Mouse (Mus musculus) small intestine, adult 2 months (tissue): ENCODE results near the gene Slc18b1. TPM values are rescaled to one million over a fixed set of nuclear protein-coding genes. Genes with fewer than 3 reads are reported as not detected.

Experiments used
- H3K27ac ChIP-seq: fragments of 200-500 bp; 2 replicates; pipeline ENCODE4 v1.5.1; 2012; ENCODE audit warnings: low read depth, low read length, control low read depth, inconsistent platforms; ENCODE audit not compliant: insufficient read depth
- H3K27me3 ChIP-seq: fragments of 200-500 bp; 2 replicates; pipeline ENCODE4 v1.6.1; 2012; ENCODE audit warnings: mild to moderate bottlenecking, moderate library complexity, low read length, inconsistent platforms; ENCODE audit not compliant: control insufficient read depth, insufficient read depth
- H3K36me3 ChIP-seq: fragments of 200-500 bp; 2 replicates; pipeline ENCODE4 v1.6.1; 2012; ENCODE audit warnings: mild to moderate bottlenecking, low read length, control low read depth, inconsistent platforms; ENCODE audit not compliant: control insufficient read depth, insufficient read depth
- H3K4me1 ChIP-seq: fragments of 200-500 bp; 2 replicates; pipeline ENCODE4 v1.6.1; 2012; ENCODE audit warnings: low read length, inconsistent platforms, mixed read lengths; ENCODE audit not compliant: control insufficient read depth, insufficient read depth, insufficient read length
- H3K4me3 ChIP-seq: fragments of 200-500 bp; 2 replicates; pipeline ENCODE4 v1.5.1; 2012; ENCODE audit warnings: low read depth, mild to moderate bottlenecking, control low read depth, inconsistent platforms, low read length, moderate library complexity
- CTCF ChIP-seq: fragments of 200-500 bp; IDR thresholded peaks from 2 replicates; pipeline ENCODE4 v1.5.1; 2012; ENCODE audit warnings: low read depth, mild to moderate bottlenecking, control low read depth, inconsistent platforms, low read length, moderate library complexity, mixed read lengths; ENCODE audit not compliant: insufficient replicate concordance, insufficient read length; ENCODE audit errors: extremely low read depth
- POLR2A ChIP-seq: fragments of 200-500 bp; IDR thresholded peaks from 2 replicates; pipeline ENCODE4 v1.6.1; 2012; ENCODE audit warnings: low read depth, mild to moderate bottlenecking, control low read depth, inconsistent platforms, low read length, moderate library complexity
- WGBS: fragments of 180-500 bp; shearing (Covaris S2); methylation state at CpG from one replicate; pipeline ENCODE4 v1.1.7; 2018; 5-methylcytosine and 5-hydroxymethylcytosine counted together
- polyA plus RNA-seq: library from polyadenylated mRNA; depleted of rRNA; stranded (reverse); fragments of >200 nt; gene quantifications from 2 replicates; pipeline ENCODE4 v1.2.3, GENCODE M21; 2012

Slc18b1 gene
- polyA plus RNA-seq, 1 experiment: 16.6 TPM

DNA sequence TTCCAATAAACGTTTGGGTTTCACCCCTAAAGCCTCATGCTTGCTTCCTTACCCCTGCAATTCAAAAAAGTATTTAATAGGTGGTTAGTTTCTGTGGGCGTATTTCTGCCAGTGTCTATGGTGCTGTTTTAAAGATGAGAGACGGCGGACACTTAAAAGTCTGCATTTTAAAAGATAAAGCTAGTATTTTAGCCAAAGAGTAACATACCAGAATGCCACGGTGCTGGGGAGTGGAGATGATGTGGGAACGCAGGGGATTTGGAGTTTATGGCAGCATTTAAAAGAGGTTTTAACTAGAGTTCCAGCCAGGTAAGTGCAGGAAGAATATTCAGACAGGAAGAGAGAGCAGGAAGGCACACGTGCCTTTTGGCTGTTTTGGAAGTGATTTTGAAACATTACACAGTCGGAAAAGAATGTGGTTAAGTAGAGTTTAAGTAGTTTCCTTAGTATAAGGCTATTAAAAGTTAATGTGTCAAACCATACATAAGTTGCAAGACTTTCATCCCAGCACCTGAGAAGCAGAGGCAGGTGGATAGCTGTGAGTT, 8.7 kb upstream of the Slc18b1 start:
- peak overlapping the region; percentile 83 for H3K27ac ChIP-seq
- no peak for TF ChIP-seq CTCF
- no peak for TF ChIP-seq POLR2A
- 2% methylated on average over 8 of the region's 8 CpGs for WGBS
- peaks cover 3% of the 10 kb centered on the region; the same call in 1 of the 2 replicates for H3K4me1 ChIP-seq
- H3K36me3 ChIP-seq: peaks cover 21% of the 10 kb centered on the region
- no peaks in the 10 kb centered on the region for H3K27me3 ChIP-seq
- no peak overlapping the region; the same call in 1 of the 2 replicates for H3K4me3 ChIP-seq

DNA sequence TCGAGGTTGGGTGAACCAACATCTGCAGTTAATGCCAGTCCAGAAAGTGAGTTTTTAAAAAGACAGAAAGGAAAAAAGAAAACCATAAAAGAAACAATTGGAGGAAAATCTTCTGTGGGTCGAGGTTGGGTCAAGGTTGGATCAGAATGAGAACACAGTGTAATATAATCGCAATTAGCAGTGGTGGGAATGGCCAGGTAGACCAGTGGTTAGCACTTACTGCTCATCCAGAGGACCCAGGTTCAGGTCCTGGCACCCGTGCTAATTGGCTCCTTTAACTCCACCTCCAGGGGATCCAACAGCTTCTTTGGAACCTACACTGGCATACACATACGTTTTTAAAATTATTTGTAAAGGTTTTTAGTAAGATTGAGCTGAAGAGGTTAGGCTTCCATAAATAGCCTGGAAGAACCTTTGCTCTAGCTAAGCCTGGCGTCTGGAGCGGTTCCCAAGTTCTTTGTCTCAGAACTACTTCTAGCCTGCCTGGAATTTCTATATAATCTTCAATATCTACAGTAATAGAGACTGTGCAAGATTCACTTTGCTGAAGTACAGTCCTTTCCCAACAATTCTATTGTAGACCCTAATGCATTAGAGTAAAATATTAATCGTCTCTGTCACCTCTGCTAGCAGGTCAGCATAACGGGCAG, 790 bp upstream of the Slc18b1 start:
- H3K27me3 ChIP-seq: no peaks in the 10 kb centered on the region
- H3K36me3 ChIP-seq: peaks cover 7% of the 10 kb centered on the region
- H3K4me3 ChIP-seq: no peak overlapping the region
- no peak overlapping the region for H3K27ac ChIP-seq
- TF ChIP-seq POLR2A (no peak), CTCF (no peak)
- 41% methylated on average over 9 of the region's 9 CpGs for WGBS
- peaks cover 6% of the 10 kb centered on the region; the same call in 1 of the 2 replicates for H3K4me1 ChIP-seq

DNA sequence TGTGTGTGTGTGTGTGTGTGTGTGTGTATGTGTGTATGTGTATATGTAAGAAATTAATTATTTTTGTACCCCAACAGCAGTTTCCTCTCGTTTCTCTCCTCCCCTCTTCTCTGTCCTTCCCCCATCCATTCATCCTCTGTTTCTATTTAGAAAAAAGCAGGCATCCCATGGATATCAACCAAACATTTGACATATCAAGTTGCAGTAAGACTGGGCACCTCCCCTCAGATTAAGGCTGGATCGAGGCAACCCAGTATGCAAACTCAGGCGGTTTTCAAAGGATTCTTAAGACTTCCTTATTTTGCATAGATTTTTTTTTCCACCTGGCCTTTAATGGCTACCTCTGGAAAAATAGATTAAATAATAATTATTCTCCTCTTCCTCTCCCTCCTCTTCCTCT, 820 bp downstream of the Slc18b1 start:
- Histone ChIP-seq H3K27ac (peak overlapping the region; percentile 88; the same call in 1 of the 2 replicates), H3K4me1 (peaks cover 6% of the 10 kb centered on the region; the same call in 1 of the 2 replicates), H3K36me3 (peaks cover 20% of the 10 kb centered on the region), H3K4me3 (no peak overlapping the region), H3K27me3 (no peaks in the 10 kb centered on the region)
- 9% methylated on average over 3 of the region's 3 CpGs for WGBS
- TF ChIP-seq POLR2A (no peak), CTCF (no peak)

DNA sequence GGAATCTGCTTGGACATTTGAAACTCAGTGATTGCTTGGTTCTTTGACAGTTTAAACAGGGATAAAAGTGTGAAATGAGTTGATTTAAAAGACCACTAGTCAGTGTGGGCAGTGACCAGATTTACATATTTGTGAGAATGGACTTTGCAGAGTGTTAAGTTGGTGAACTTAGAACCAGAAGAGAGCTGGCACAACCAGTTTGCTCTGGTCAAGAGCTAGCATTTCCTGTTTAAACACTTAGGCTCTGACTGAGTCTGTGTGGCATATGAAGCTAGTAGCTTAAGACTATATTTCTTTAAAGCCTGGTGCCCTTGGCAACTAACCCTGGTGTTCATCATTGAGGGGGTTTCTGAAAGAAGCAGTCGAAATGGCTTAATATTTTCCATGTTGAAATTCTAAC, 1.4 kb downstream of the Slc18b1 start:
- 63% methylated on average over 1 of the region's 1 CpGs for WGBS
- Histone ChIP-seq H3K4me1 (peaks cover 6% of the 10 kb centered on the region; the same call in 1 of the 2 replicates), H3K27ac (peak overlapping the region; percentile 44; the same call in 1 of the 2 replicates)

DNA sequence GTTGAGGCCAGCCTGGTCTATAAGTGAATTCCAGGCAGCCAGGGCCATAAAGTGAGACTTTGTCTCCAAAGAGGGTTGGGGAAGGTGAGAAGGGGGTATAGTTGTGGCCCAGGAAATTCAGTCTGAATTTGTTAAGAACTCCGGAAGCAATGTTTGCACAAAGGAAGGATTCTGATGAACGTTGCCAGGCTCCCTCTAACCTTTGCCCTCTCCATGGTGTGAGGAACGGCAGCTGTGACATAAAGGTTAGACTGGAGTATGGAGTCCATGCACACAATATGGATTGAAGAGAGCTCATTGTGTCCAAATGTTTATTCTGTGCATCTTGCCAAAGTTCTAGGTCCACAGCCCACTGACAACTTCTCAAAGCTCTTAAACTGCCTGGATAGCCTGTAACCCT, 3.1 kb downstream of the Slc18b1 start:
- H3K27me3 ChIP-seq: no peaks in the 10 kb centered on the region
- WGBS: 26% methylated on average over 3 of the region's 3 CpGs
- TF ChIP-seq CTCF (no peak), POLR2A (no peak)

More for the DNA sequence above, 1.4 kb downstream of the Slc18b1 start:
- TF ChIP-seq POLR2A (no peak), CTCF (no peak)
- no peaks in the 10 kb centered on the region for H3K27me3 ChIP-seq
- no peak overlapping the region for H3K4me3 ChIP-seq
- H3K36me3 ChIP-seq: peaks cover 20% of the 10 kb centered on the region

DNA sequence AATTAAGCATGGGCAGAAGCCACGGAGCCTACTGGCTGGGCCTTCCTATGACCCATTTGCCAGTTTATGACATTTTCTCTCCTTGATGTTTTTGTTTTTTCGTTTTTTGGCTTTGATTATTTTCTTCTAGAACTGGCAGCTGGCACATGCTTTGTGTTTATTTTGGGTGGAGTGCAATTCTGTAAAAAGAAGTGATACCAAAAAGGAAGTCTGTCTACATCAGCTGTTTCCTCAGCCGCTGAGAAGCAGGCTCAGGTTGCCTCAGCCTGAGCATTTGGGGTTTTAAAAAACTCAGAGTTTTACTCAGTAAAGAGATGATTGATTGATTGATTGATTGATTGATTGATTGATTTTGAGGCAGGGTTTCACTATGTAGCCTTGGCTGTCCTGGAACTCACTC, 6.1 kb downstream of the Slc18b1 start:
- H3K27ac ChIP-seq: no peak overlapping the region
- peaks cover 50% of the 10 kb centered on the region for H3K36me3 ChIP-seq
- H3K4me3 ChIP-seq: no peak overlapping the region
- TF ChIP-seq CTCF (no peak), POLR2A (no peak)
- no peaks in the 10 kb centered on the region for H3K27me3 ChIP-seq
- H3K4me1 ChIP-seq: peaks cover 6% of the 10 kb centered on the region; the same call in 1 of the 2 replicates
- WGBS: 30% methylated on average over 3 of the region's 3 CpGs

More for the DNA sequence above, 3.1 kb downstream of the Slc18b1 start:
- Histone ChIP-seq H3K4me3 (no peak overlapping the region), H3K36me3 (peaks cover 30% of the 10 kb centered on the region), H3K4me1 (peaks cover 6% of the 10 kb centered on the region; the same call in 1 of the 2 replicates), H3K27ac (peak overlapping the region; percentile 27; the same call in 1 of the 2 replicates)

DNA sequence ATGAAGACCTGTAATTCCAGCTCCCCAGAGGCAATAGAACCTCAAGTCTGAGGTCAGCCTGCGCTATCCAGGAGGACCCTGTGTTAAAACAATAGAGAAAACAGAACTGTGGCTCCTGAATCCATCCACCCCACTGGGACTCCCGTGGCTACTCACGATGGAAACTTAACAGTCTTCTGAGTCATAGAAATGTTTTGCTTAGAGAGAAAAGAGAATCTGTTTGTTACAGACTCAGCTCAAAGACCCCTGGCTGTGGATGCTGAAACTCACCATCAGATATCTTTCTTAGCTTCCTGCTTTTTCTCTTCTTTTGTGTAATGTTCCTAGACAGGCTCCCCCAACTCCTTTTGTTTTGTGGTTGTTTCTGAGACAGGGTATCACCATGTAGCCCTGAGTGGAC, 7.9 kb downstream of the Slc18b1 start:
- no peak overlapping the region for H3K4me3 ChIP-seq
- H3K36me3 ChIP-seq: peaks cover 52% of the 10 kb centered on the region
- no peak overlapping the region for H3K27ac ChIP-seq
- TF ChIP-seq CTCF (no peak), POLR2A (no peak)
- H3K4me1 ChIP-seq: peaks cover 3% of the 10 kb centered on the region; the same call in 1 of the 2 replicates
- 90% methylated on average over 3 of the region's 3 CpGs for WGBS
- no peaks in the 10 kb centered on the region for H3K27me3 ChIP-seq
